In the genomic region with DNA sequence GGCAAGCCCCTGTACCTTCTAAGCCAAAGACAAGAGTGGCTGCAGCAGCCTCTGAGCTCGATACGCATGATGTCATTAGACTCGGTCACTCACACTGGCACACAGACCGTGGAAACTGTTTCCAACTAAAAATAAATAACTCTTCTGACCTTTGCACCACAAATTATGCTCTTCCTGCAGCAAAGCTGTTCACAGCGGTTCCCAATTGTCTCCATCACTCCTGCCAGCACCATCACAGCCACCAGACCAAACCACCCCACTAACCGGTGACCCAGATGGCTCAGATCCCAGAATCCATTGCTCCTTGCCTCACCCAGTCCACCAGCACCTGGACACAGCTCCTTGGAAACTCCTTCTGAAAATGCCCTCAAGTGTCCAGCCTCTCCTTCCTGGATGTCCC, we compare ENCODE assay signal across 19 mouse cellular contexts. TPM values are rescaled to one million over a fixed set of nuclear protein-coding genes. Genes with fewer than 3 reads are reported as not detected.
DNase-seq lines count a peak whose midpoint lies in the region; ATAC-seq and TF ChIP-seq lines count a peak whose summit lies in the region.
"Had no signal": no experiment of that assay in that cellular context is flagged by ENCODE, and none has a peak within 500 bp of the region (broad histone marks: within the 10 kb centered on the region; RNA-seq: fewer than 3 reads in every experiment).

No protein-coding gene starts in this region.

- no peak overlapping the region for H3K4me3 ChIP-seq in kidney, adult 2 months (ENCODE audit: insufficient read depth, low read depth, low read length)
- no peak overlapping the region for H3K4me3 ChIP-seq in lung, embryonic 16.5 days (ENCODE audit: low read length)
- H3K4me3 ChIP-seq: forebrain, embryonic 12.5 days; gastrocnemius, adult 2 months; heart, embryonic 12.5 days; hindbrain, embryonic 13.5 days; kidney, embryonic 15.5 days; limb, embryonic 13.5 days; liver, embryonic 15.5 days; myocyte had no signal

- H3K4me2 ChIP-seq in lung, embryonic 16.5 days (ENCODE audit: low read depth, low read length) = no peak overlapping the region
- H3K4me2 ChIP-seq: forebrain, embryonic 12.5 days; heart, embryonic 12.5 days; hindbrain, embryonic 13.5 days; kidney, embryonic 15.5 days; limb, embryonic 13.5 days; liver, embryonic 15.5 days had no signal

- H3K27me3 ChIP-seq in kidney, adult 2 months (replicated peaks; ENCODE audit: control insufficient read depth, insufficient read depth, low read length) = no peaks in the 10 kb centered on the region
- no peaks in the 10 kb centered on the region for H3K27me3 ChIP-seq in lung, embryonic 16.5 days (ENCODE audit: control insufficient read depth, insufficient read depth, low read depth, low read length)
- H3K27me3 ChIP-seq: CH12.LX; forebrain, embryonic 12.5 days; heart, embryonic 12.5 days; hindbrain, embryonic 13.5 days; kidney, embryonic 15.5 days; limb, embryonic 13.5 days; liver, embryonic 15.5 days had no signal

- H3K4me1 ChIP-seq in kidney, adult 2 months (ENCODE audit: control insufficient read depth, insufficient read depth, low read length) = no peaks in the 10 kb centered on the region
- peaks cover 15% of the 10 kb centered on the region; the same call in 1 of the 2 replicates for H3K4me1 ChIP-seq in lung, embryonic 16.5 days (replicated peaks; ENCODE audit: control insufficient read depth, insufficient read depth, low read length)
- H3K4me1 ChIP-seq: forebrain, embryonic 12.5 days; kidney, embryonic 15.5 days; liver, embryonic 15.5 days had no signal

- TF ChIP-seq POLR2A in kidney, adult 2 months (IDR thresholded peaks at IDR 0.05; ENCODE audit: low read depth, low read length) = no peak

- peak; percentile 64 for ATAC-seq in cerebellum, adult (ENCODE audit: insufficient number of reproducible peaks, low FRiP score, low TSS enrichment)
- peak; percentile 34 for ATAC-seq in lung, embryonic 16.5 days (ENCODE audit: low read depth)
- ATAC-seq: inflammation-experienced regulatory T-cells, adult 6 months had no signal

- no peaks in the 10 kb centered on the region for H3K36me3 ChIP-seq in kidney, adult 2 months (ENCODE audit: control insufficient read depth, insufficient read depth, low read length)
- peaks cover 17% of the 10 kb centered on the region for H3K36me3 ChIP-seq in lung, embryonic 16.5 days (ENCODE audit: control insufficient read depth, insufficient read depth, low read length)
- H3K36me3 ChIP-seq: liver, embryonic 15.5 days had no signal

- DNase-seq in cerebellum, postnatal 14 days = no peak
- DNase-seq in kidney, adult 2 months = peak; percentile 69
- no peak for DNase-seq in kidney, adult 18-20 months
- DNase-seq in lung, postnatal 14 days = no peak
- peak; percentile 37 to 65 for DNase-seq in cerebellum, postnatal 25 days
- DNase-seq: gastrocnemius, adult 2 months; heart, postnatal 14 days; thymus, postnatal 25 days had no signal

- H3K9ac ChIP-seq in lung, embryonic 16.5 days (ENCODE audit: low read length) = no peak overlapping the region
- H3K9ac ChIP-seq: forebrain, embryonic 12.5 days; heart, embryonic 12.5 days; hindbrain, embryonic 13.5 days; kidney, embryonic 15.5 days; limb, embryonic 13.5 days; liver, embryonic 15.5 days had no signal

- no peak overlapping the region for H3K27ac ChIP-seq in kidney, adult 2 months (ENCODE audit: insufficient read depth, low read depth, low read length)
- H3K27ac ChIP-seq in lung, embryonic 16.5 days (ENCODE audit: low read length) = peak overlapping the region; percentile 60
- H3K27ac ChIP-seq: forebrain, embryonic 12.5 days; gastrocnemius, adult 2 months; kidney, embryonic 15.5 days; liver, embryonic 15.5 days had no signal

- 34% methylated on average over 6 of the region's 6 CpGs for WGBS in kidney, adult 2 months
- 37% methylated on average over 6 of the region's 6 CpGs for WGBS in lung, embryonic 16.5 days

- no peaks in the 10 kb centered on the region for H3K9me3 ChIP-seq in lung, embryonic 16.5 days (ENCODE audit: control insufficient read depth, low read length)
- H3K9me3 ChIP-seq: forebrain, embryonic 12.5 days; heart, embryonic 12.5 days; hindbrain, embryonic 13.5 days; kidney, embryonic 15.5 days; limb, embryonic 13.5 days; liver, embryonic 15.5 days had no signal

- TF ChIP-seq CTCF in kidney, adult 2 months (conservative IDR thresholded peaks at IDR 0.05; ENCODE audit: insufficient read depth, insufficient read length, low read depth, low read length) = no peak

RNA-seq across cellular contexts. Expression of gene Rnf144a, which starts 27.5 kb away (rescaled TPM):
- 12.6 and 12.7 TPM in 2 replicates for polyA plus RNA-seq in kidney, adult 2 months (2012; rRNA removed)
- polyA plus RNA-seq in lung, embryonic 16.5 days (2015; fragmentation: Nextera tagmentation; extraction: Ambion mirVana) = 49.5 and 51.3 TPM in 2 replicates
- polyA plus RNA-seq: myocyte had no signal

Comparison
In these comparisons a context has a peak if more than half of its experiments do, and no peak if none do; other contexts are left out.
1. DNase-seq: peak in kidney, adult 2 months (single experiment) and cerebellum, postnatal 25 days (2 of 2); none in cerebellum, postnatal 14 days (0 of 2), kidney, adult 18-20 months (single experiment) and lung, postnatal 14 days (single experiment).